Mouse (Mus musculus): ENCODE measurements around the gene 1110032A03Rik. TPM values are rescaled to one million over a fixed set of nuclear protein-coding genes. Genes with fewer than 3 reads are reported as not detected.
A peak's percentile ranks its signal among the peaks of the same experiment; 100 is the strongest.

The 1110032A03Rik gene
- polyA plus RNA-seq (2014; fragmentation: Nextera tagmentation; extraction: Ambion mirVana), result 32.4 and 33.3 TPM in 2 replicates

- Histone ChIP-seq H3K27me3 (ENCODE audit: control insufficient read depth, insufficient read depth, low read length) (no peaks in the 10 kb centered on the region), H3K9ac (replicated peaks; ENCODE audit: low read length) (peak within 1 kb of the TSS; percentile 93), H3K4me2 (ENCODE audit: low read depth, low read length) (peak within 1 kb of the TSS; percentile 74), H3K36me3 (replicated peaks; ENCODE audit: control insufficient read depth, insufficient read depth, low read depth, low read length) (peaks cover 3% of the 10 kb centered on the region; the same call in 1 of the 2 replicates), H3K27ac (replicated peaks; ENCODE audit: low read depth, low read length) (peak within 1 kb of the TSS; percentile 39; the same call in 1 of the 2 replicates), H3K4me3 (ENCODE audit: low read depth, low read length) (peak within 1 kb of the TSS; percentile 85), H3K9me3 (replicated peaks; ENCODE audit: control insufficient read depth, low read length) (no peaks in the 10 kb centered on the region), H3K4me1 (ENCODE audit: control insufficient read depth, insufficient read depth, low read length) (no peaks in the 10 kb centered on the region)
- WGBS, result under 1% methylated on average over 47 of the region's 51 CpGs
- DNase-seq (ENCODE audit: low spot score) (peak; percentile 87), ATAC-seq (replicated peaks; ENCODE audit: insufficient number of reproducible peaks, low FRiP score, low TSS enrichment, low read depth) (peak; percentile 87)
These were observed at the start of gene 1110032A03Rik, which contains the start of gene Alg9 for GRCm38 (mm10) chr9:50774991-50775612. TSS of gene 1110032A03Rik (minus strand) at chr9:50775520. TSS of gene Alg9 (plus strand) at chr9:50775019.

GRCm38 (mm10) chr9:50823779-50824453 lies 48.6 kb upstream of the 1110032A03Rik start:
- H3K4me2 ChIP-seq (ENCODE audit: low read depth, low read length), result no peak overlapping the region
- no peaks in the 10 kb centered on the region for H3K9me3 ChIP-seq (replicated peaks; ENCODE audit: control insufficient read depth, low read length)
- H3K27me3 ChIP-seq (ENCODE audit: control insufficient read depth, insufficient read depth, low read length), result no peaks in the 10 kb centered on the region
- ATAC-seq (replicated peaks; ENCODE audit: insufficient number of reproducible peaks, low FRiP score, low TSS enrichment, low read depth), result no peak
- 88% methylated on average over 11 of the region's 11 CpGs for WGBS
- no peaks in the 10 kb centered on the region for H3K4me1 ChIP-seq (ENCODE audit: control insufficient read depth, insufficient read depth, low read length)
- no peak overlapping the region for H3K27ac ChIP-seq (replicated peaks; ENCODE audit: low read depth, low read length)
- no peak for DNase-seq (ENCODE audit: low spot score)
- no peak overlapping the region for H3K9ac ChIP-seq (replicated peaks; ENCODE audit: low read length)
- peaks cover 5% of the 10 kb centered on the region; the same call in 1 of the 2 replicates for H3K36me3 ChIP-seq (replicated peaks; ENCODE audit: control insufficient read depth, insufficient read depth, low read depth, low read length)
- H3K4me3 ChIP-seq (ENCODE audit: low read depth, low read length), result no peak overlapping the region

GRCm38 (mm10) chr9:50822216-50822615 lies 46.9 kb upstream of the 1110032A03Rik start:
- H3K9me3 ChIP-seq (replicated peaks; ENCODE audit: control insufficient read depth, low read length), result no peaks in the 10 kb centered on the region
- DNase-seq (ENCODE audit: low spot score), result no peak
- peaks cover 5% of the 10 kb centered on the region; the same call in 1 of the 2 replicates for H3K36me3 ChIP-seq (replicated peaks; ENCODE audit: control insufficient read depth, insufficient read depth, low read depth, low read length)
- no peak overlapping the region for H3K4me3 ChIP-seq (ENCODE audit: low read depth, low read length)
- H3K4me2 ChIP-seq (ENCODE audit: low read depth, low read length), result no peak overlapping the region
- no peak overlapping the region for H3K9ac ChIP-seq (replicated peaks; ENCODE audit: low read length)
- H3K4me1 ChIP-seq (ENCODE audit: control insufficient read depth, insufficient read depth, low read length), result no peaks in the 10 kb centered on the region
- H3K27me3 ChIP-seq (ENCODE audit: control insufficient read depth, insufficient read depth, low read length), result no peaks in the 10 kb centered on the region
- 98% methylated on average over 5 of the region's 5 CpGs for WGBS
- H3K27ac ChIP-seq (replicated peaks; ENCODE audit: low read depth, low read length), result no peak overlapping the region
- ATAC-seq (replicated peaks; ENCODE audit: insufficient number of reproducible peaks, low FRiP score, low TSS enrichment, low read depth), result no peak

- WGBS, result 95% methylated on average over 6 of the region's 6 CpGs
- no peak for DNase-seq (ENCODE audit: low spot score)
- Histone ChIP-seq H3K4me1 (ENCODE audit: control insufficient read depth, insufficient read depth, low read length) (no peaks in the 10 kb centered on the region), H3K27me3 (ENCODE audit: control insufficient read depth, insufficient read depth, low read length) (no peaks in the 10 kb centered on the region), H3K4me2 (ENCODE audit: low read depth, low read length) (no peak overlapping the region), H3K36me3 (replicated peaks; ENCODE audit: control insufficient read depth, insufficient read depth, low read depth, low read length) (peaks cover 5% of the 10 kb centered on the region; the same call in 1 of the 2 replicates), H3K9ac (replicated peaks; ENCODE audit: low read length) (no peak overlapping the region), H3K9me3 (replicated peaks; ENCODE audit: control insufficient read depth, low read length) (no peaks in the 10 kb centered on the region), H3K27ac (replicated peaks; ENCODE audit: low read depth, low read length) (no peak overlapping the region), H3K4me3 (ENCODE audit: low read depth, low read length) (no peak overlapping the region)
- no peak for ATAC-seq (replicated peaks; ENCODE audit: insufficient number of reproducible peaks, low FRiP score, low TSS enrichment, low read depth)
These were observed 46.3 kb upstream of the 1110032A03Rik start for GRCm38 (mm10) chr9:50821651-50822050.

GRCm38 (mm10) chr9:50819716-50820115 lies 44.4 kb upstream of the 1110032A03Rik start:
- DNase-seq (ENCODE audit: low spot score), result no peak
- Histone ChIP-seq H3K27me3 (ENCODE audit: control insufficient read depth, insufficient read depth, low read length) (no peaks in the 10 kb centered on the region), H3K36me3 (replicated peaks; ENCODE audit: control insufficient read depth, insufficient read depth, low read depth, low read length) (peaks cover 5% of the 10 kb centered on the region; the same call in 1 of the 2 replicates), H3K4me1 (ENCODE audit: control insufficient read depth, insufficient read depth, low read length) (no peaks in the 10 kb centered on the region), H3K27ac (replicated peaks; ENCODE audit: low read depth, low read length) (no peak overlapping the region), H3K4me2 (ENCODE audit: low read depth, low read length) (no peak overlapping the region), H3K4me3 (ENCODE audit: low read depth, low read length) (no peak overlapping the region), H3K9me3 (replicated peaks; ENCODE audit: control insufficient read depth, low read length) (no peaks in the 10 kb centered on the region), H3K9ac (replicated peaks; ENCODE audit: low read length) (no peak overlapping the region)
- no peak for ATAC-seq (replicated peaks; ENCODE audit: insufficient number of reproducible peaks, low FRiP score, low TSS enrichment, low read depth)
- 91% methylated on average over 6 of the region's 6 CpGs for WGBS

- 84% methylated on average over 6 of the region's 6 CpGs for WGBS
- Histone ChIP-seq H3K36me3 (replicated peaks; ENCODE audit: control insufficient read depth, insufficient read depth, low read depth, low read length) (peaks cover 5% of the 10 kb centered on the region; the same call in 1 of the 2 replicates), H3K9me3 (replicated peaks; ENCODE audit: control insufficient read depth, low read length) (no peaks in the 10 kb centered on the region), H3K9ac (replicated peaks; ENCODE audit: low read length) (no peak overlapping the region), H3K27ac (replicated peaks; ENCODE audit: low read depth, low read length) (no peak overlapping the region), H3K4me1 (ENCODE audit: control insufficient read depth, insufficient read depth, low read length) (no peaks in the 10 kb centered on the region), H3K4me2 (ENCODE audit: low read depth, low read length) (no peak overlapping the region), H3K4me3 (ENCODE audit: low read depth, low read length) (no peak overlapping the region), H3K27me3 (ENCODE audit: control insufficient read depth, insufficient read depth, low read length) (no peaks in the 10 kb centered on the region)
- ATAC-seq (replicated peaks; ENCODE audit: insufficient number of reproducible peaks, low FRiP score, low TSS enrichment, low read depth), result no peak
- DNase-seq (ENCODE audit: low spot score), result no peak
These were observed 42.7 kb upstream of the 1110032A03Rik start for GRCm38 (mm10) chr9:50818050-50818449.

- no peak overlapping the region for H3K4me3 ChIP-seq (ENCODE audit: low read depth, low read length)
- ATAC-seq (replicated peaks; ENCODE audit: insufficient number of reproducible peaks, low FRiP score, low TSS enrichment, low read depth) (no peak), DNase-seq (ENCODE audit: low spot score) (no peak)
- no peak overlapping the region for H3K27ac ChIP-seq (replicated peaks; ENCODE audit: low read depth, low read length)
- WGBS, result 89% methylated on average over 1 of the region's 1 CpGs
- H3K4me2 ChIP-seq (ENCODE audit: low read depth, low read length), result no peak overlapping the region
- H3K36me3 ChIP-seq (replicated peaks; ENCODE audit: control insufficient read depth, insufficient read depth, low read depth, low read length), result no peaks in the 10 kb centered on the region; the same call in none of the 2 replicates
- H3K9ac ChIP-seq (replicated peaks; ENCODE audit: low read length), result no peak overlapping the region
- H3K27me3 ChIP-seq (ENCODE audit: control insufficient read depth, insufficient read depth, low read length), result no peaks in the 10 kb centered on the region
- H3K4me1 ChIP-seq (ENCODE audit: control insufficient read depth, insufficient read depth, low read length), result no peaks in the 10 kb centered on the region
- no peaks in the 10 kb centered on the region for H3K9me3 ChIP-seq (replicated peaks; ENCODE audit: control insufficient read depth, low read length)
These were observed 41.2 kb upstream of the 1110032A03Rik start for GRCm38 (mm10) chr9:50816512-50816911.

GRCm38 (mm10) chr9:50815666-50816065 lies 40.3 kb upstream of the 1110032A03Rik start:
- no peaks in the 10 kb centered on the region; the same call in none of the 2 replicates for H3K36me3 ChIP-seq (replicated peaks; ENCODE audit: control insufficient read depth, insufficient read depth, low read depth, low read length)
- H3K27me3 ChIP-seq (ENCODE audit: control insufficient read depth, insufficient read depth, low read length), result no peaks in the 10 kb centered on the region
- 95% methylated on average over 4 of the region's 4 CpGs for WGBS
- DNase-seq (ENCODE audit: low spot score) (no peak), ATAC-seq (replicated peaks; ENCODE audit: insufficient number of reproducible peaks, low FRiP score, low TSS enrichment, low read depth) (no peak)
- no peak overlapping the region for H3K9ac ChIP-seq (replicated peaks; ENCODE audit: low read length)
- H3K4me3 ChIP-seq (ENCODE audit: low read depth, low read length), result no peak overlapping the region
- H3K4me2 ChIP-seq (ENCODE audit: low read depth, low read length), result no peak overlapping the region
- H3K27ac ChIP-seq (replicated peaks; ENCODE audit: low read depth, low read length), result no peak overlapping the region
- H3K9me3 ChIP-seq (replicated peaks; ENCODE audit: control insufficient read depth, low read length), result no peaks in the 10 kb centered on the region
- no peaks in the 10 kb centered on the region for H3K4me1 ChIP-seq (ENCODE audit: control insufficient read depth, insufficient read depth, low read length)

All from embryonic facial prominence, embryonic 11.5 days (tissue).